Mouse (Mus musculus) embryo, embryonic 9.5 days (tissue): Measurements from ENCODE around the gene Gm28051.

ENCODE experiments used
- DNase-seq: peaks from one replicate; pipeline ENCODE4 v3.0.0-alpha.2; 2017; ENCODE audit errors: extremely low spot score

Gm28051 gene

GRCm38 (mm10) chr12:102706833-102707463, 50.6 kb downstream of the Gm28051 start:
- DNase-seq, result no peak

- no peak for DNase-seq
These were observed 51.5 kb downstream of the Gm28051 start for GRCm38 (mm10) chr12:102705906-102706640.

GRCm38 (mm10) chr12:102705216-102705871, 52.2 kb downstream of the Gm28051 start:
- DNase-seq, result peak; percentile 75

GRCm38 (mm10) chr12:102704457-102705198, 52.9 kb downstream of the Gm28051 start, which contains the start of gene Itpk1:
Gene Itpk1, minus strand, starts transcription at chr12:102704930.
- peak; percentile 68 for DNase-seq

- no peak for DNase-seq
These were observed 53.6 kb downstream of the Gm28051 start for GRCm38 (mm10) chr12:102703921-102704408.

- no peak for DNase-seq
These were observed 54.1 kb downstream of the Gm28051 start for GRCm38 (mm10) chr12:102703441-102703840.

- no peak for DNase-seq
These were observed 54.5 kb downstream of the Gm28051 start for GRCm38 (mm10) chr12:102703111-102703412.

GRCm38 (mm10) chr12:102702356-102703110, 55.0 kb downstream of the Gm28051 start:
- DNase-seq, result peak; percentile 79

GRCm38 (mm10) chr12:102701691-102702207, 55.8 kb downstream of the Gm28051 start:
- DNase-seq, result no peak

GRCm38 (mm10) chr12:102700453-102700852, 57.1 kb downstream of the Gm28051 start:
- no peak for DNase-seq

GRCm38 (mm10) chr12:102699156-102699555, 58.4 kb downstream of the Gm28051 start:
- DNase-seq, result no peak

- DNase-seq, result no peak
These were observed 59.4 kb downstream of the Gm28051 start for GRCm38 (mm10) chr12:102698089-102698684.

- DNase-seq, result no peak
These were observed 60.2 kb downstream of the Gm28051 start for GRCm38 (mm10) chr12:102697381-102697780.

GRCm38 (mm10) chr12:102696635-102697354, 60.8 kb downstream of the Gm28051 start:
- DNase-seq, result no peak

GRCm38 (mm10) chr12:102695369-102696239, 62.0 kb downstream of the Gm28051 start:
- no peak for DNase-seq

GRCm38 (mm10) chr12:102691761-102692160, 65.8 kb downstream of the Gm28051 start:
- no peak for DNase-seq

GRCm38 (mm10) chr12:102691180-102691579, 66.4 kb downstream of the Gm28051 start:
- DNase-seq, result no peak

GRCm38 (mm10) chr12:102689773-102690563, 67.6 kb downstream of the Gm28051 start:
- DNase-seq, result no peak
